Mouse (Mus musculus): ENCODE data around the gene Mthfr.

Mthfr gene

GRCm38 (mm10) chr4:148065702-148066400 is 27.0 kb downstream of the Mthfr start:
- CTCF ChIA-PET: interaction anchor here (0.7 kb wide), 1 partner anchor 1588 kb away, joined by 3 read pairs; no protein-coding TSS in a partner anchor

GRCm38 (mm10) chr4:148066401-148066744 is 27.5 kb downstream of the Mthfr start:
- CTCF ChIA-PET: interaction anchor here (0.7 kb wide), 1 partner anchor 1588 kb away, joined by 3 read pairs; no protein-coding TSS in a partner anchor

- CTCF ChIA-PET: no interaction called here
These were observed 28.5 kb downstream of the Mthfr start for GRCm38 (mm10) chr4:148067346-148067745.

- CTCF ChIA-PET: interaction anchor here (0.6 kb wide), 1 partner anchor 190 kb away, joined by 3 read pairs; no protein-coding TSS in a partner anchor
These were observed 30.8 kb downstream of the Mthfr start for GRCm38 (mm10) chr4:148069602-148070218.

GRCm38 (mm10) chr4:148071508-148071907 is 32.6 kb downstream of the Mthfr start:
- CTCF ChIA-PET: interaction anchor here (0.5 to 0.6 kb wide), 2 partner anchors 27 to 33 kb away, joined by 3 to 4 read pairs; no protein-coding TSS in a partner anchor

- CTCF ChIA-PET: no interaction called here
These were observed 35.8 kb downstream of the Mthfr start for GRCm38 (mm10) chr4:148074521-148075189.

- CTCF ChIA-PET: no interaction called here
These were observed 36.4 kb downstream of the Mthfr start for GRCm38 (mm10) chr4:148075259-148075658.

GRCm38 (mm10) chr4:148075881-148076280 is 37.0 kb downstream of the Mthfr start:
- CTCF ChIA-PET: no interaction called here

GRCm38 (mm10) chr4:148079212-148079611 is 40.3 kb downstream of the Mthfr start:
- CTCF ChIA-PET: no interaction called here

- CTCF ChIA-PET: no interaction called here
These were observed 41.2 kb downstream of the Mthfr start for GRCm38 (mm10) chr4:148079944-148080596.

- CTCF ChIA-PET: no interaction called here
These were observed 41.7 kb downstream of the Mthfr start for GRCm38 (mm10) chr4:148080597-148080973.

- CTCF ChIA-PET: interaction anchor here (0.7 kb wide), 1 partner anchor 162 kb away, joined by 3 read pairs; no protein-coding TSS in a partner anchor
These were observed 42.3 kb downstream of the Mthfr start for GRCm38 (mm10) chr4:148081201-148081600.

- CTCF ChIA-PET: no interaction called here
These were observed 43.6 kb downstream of the Mthfr start for GRCm38 (mm10) chr4:148082257-148083044.

GRCm38 (mm10) chr4:148083176-148083899 is 44.5 kb downstream of the Mthfr start:
- CTCF ChIA-PET: no interaction called here

GRCm38 (mm10) chr4:148084261-148084714 is 45.4 kb downstream of the Mthfr start:
- CTCF ChIA-PET: no interaction called here

- CTCF ChIA-PET: no interaction called here
These were observed 46.4 kb downstream of the Mthfr start for GRCm38 (mm10) chr4:148085131-148085906.

- CTCF ChIA-PET: no interaction called here
These were observed 47.0 kb downstream of the Mthfr start for GRCm38 (mm10) chr4:148085907-148086305.

GRCm38 (mm10) chr4:148087091-148087906 is 48.4 kb downstream of the Mthfr start:
- CTCF ChIA-PET: no interaction called here

- CTCF ChIA-PET: no interaction called here
These were observed 49.1 kb downstream of the Mthfr start, which contains the start of gene Agtrap for GRCm38 (mm10) chr4:148087907-148088527. TSS of gene Agtrap (minus strand) at chr4:148088031.

Data from spleen, embryonic (tissue).